Mouse (Mus musculus) c-Kit-negative CD71-positive TER-119-positive erythroid progenitor cells, embryonic 14.5 days (primary cell): Measurements from ENCODE around the gene Cdx2.

Experiments
- DNase-seq: peaks from one replicate; pipeline ENCODE4 v3.0.0-alpha.2; 2013; ENCODE audit warnings: low read depth, low spot score

Cdx2 gene

GRCm38 (mm10) chr5:147306638-147307397 lies at the start of gene Cdx2:
Gene Cdx2, minus strand, starts transcription at chr5:147307270.
- no peak for DNase-seq

- no peak for DNase-seq
Measured at GRCm38 (mm10) chr5:147356260-147357055, 49.4 kb upstream of the Cdx2 start.

- DNase-seq: no peak
Measured at GRCm38 (mm10) chr5:147355788-147356187, 48.7 kb upstream of the Cdx2 start.

GRCm38 (mm10) chr5:147354985-147355384 lies 47.9 kb upstream of the Cdx2 start:
- no peak for DNase-seq

GRCm38 (mm10) chr5:147354161-147354780 lies 47.2 kb upstream of the Cdx2 start:
- no peak for DNase-seq

GRCm38 (mm10) chr5:147351931-147352330 lies 44.9 kb upstream of the Cdx2 start:
- no peak for DNase-seq

- no peak for DNase-seq
Measured at GRCm38 (mm10) chr5:147345981-147346380, 38.9 kb upstream of the Cdx2 start.

- DNase-seq: no peak
Measured at GRCm38 (mm10) chr5:147343904-147344303, 36.8 kb upstream of the Cdx2 start.

GRCm38 (mm10) chr5:147342901-147343300 lies 35.8 kb upstream of the Cdx2 start:
- no peak for DNase-seq

GRCm38 (mm10) chr5:147340741-147341414 lies 33.8 kb upstream of the Cdx2 start:
- DNase-seq: no peak

GRCm38 (mm10) chr5:147339560-147339959 lies 32.5 kb upstream of the Cdx2 start:
- no peak for DNase-seq

GRCm38 (mm10) chr5:147338967-147339366 lies 31.9 kb upstream of the Cdx2 start:
- no peak for DNase-seq

- no peak for DNase-seq
Measured at GRCm38 (mm10) chr5:147332711-147333110, 25.6 kb upstream of the Cdx2 start.

GRCm38 (mm10) chr5:147331547-147331946 lies 24.5 kb upstream of the Cdx2 start:
- DNase-seq: peak; percentile 33

GRCm38 (mm10) chr5:147329946-147330345 lies 22.9 kb upstream of the Cdx2 start:
- no peak for DNase-seq

GRCm38 (mm10) chr5:147327636-147328035 lies 20.6 kb upstream of the Cdx2 start:
- DNase-seq: no peak

GRCm38 (mm10) chr5:147325931-147326330 lies 18.9 kb upstream of the Cdx2 start:
- no peak for DNase-seq

- peak; percentile 44 for DNase-seq
Measured at GRCm38 (mm10) chr5:147323237-147323917, 16.3 kb upstream of the Cdx2 start.

- DNase-seq: no peak
Measured at GRCm38 (mm10) chr5:147322183-147322582, 15.1 kb upstream of the Cdx2 start, which contains the start of gene Urad. Gene Urad, minus strand, starts transcription at chr5:147322440.

- peak; percentile 11 for DNase-seq
Measured at GRCm38 (mm10) chr5:147319653-147320052, 12.6 kb upstream of the Cdx2 start.

GRCm38 (mm10) chr5:147317991-147318390 lies 10.9 kb upstream of the Cdx2 start:
- no peak for DNase-seq
